Mouse (Mus musculus) adrenal gland, adult (tissue): ENCODE measurements at regions not wholly inside any gene's neighbourhood (a gene's known extent, or its start where the extent isn't known, plus 50 kb on each side); places are given as distances from the start of the nearest gene placed in this dataset.
"Not testable (repeated sequence)": the region's sequence is repeated elsewhere in the genome, so short reads cannot be mapped to it uniquely, and the experiment has no call there.

Experiments
- DNase-seq, 2 experiments: peaks; one replicate each; pipeline ENCODE4 v3.0.0; 2022 to 2023; ENCODE audit warnings: low spot score in 1 of 2; ENCODE audit not compliant: inconsistent age in 2 of 2

DNA sequence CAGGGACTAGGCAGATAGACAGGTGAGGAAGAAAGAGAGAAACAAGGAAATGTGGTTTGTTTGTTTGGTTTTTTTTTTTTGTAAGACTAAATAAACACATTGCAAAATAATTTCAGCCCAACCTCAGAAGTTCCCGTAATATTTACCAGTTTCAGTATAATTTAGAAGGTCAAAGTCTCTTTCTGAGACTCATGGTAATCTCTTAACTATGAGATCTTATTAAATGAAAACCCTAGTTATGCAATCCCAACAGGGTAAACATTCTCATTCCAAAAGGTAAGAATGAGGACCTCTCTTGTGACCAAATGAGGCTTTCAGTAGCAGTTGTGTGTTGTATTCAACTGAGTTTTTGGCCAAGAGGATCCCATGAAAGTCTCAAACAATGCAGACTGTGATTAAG, 524.7 kb upstream of the Kif18a start:
- no peak for DNase-seq

DNA sequence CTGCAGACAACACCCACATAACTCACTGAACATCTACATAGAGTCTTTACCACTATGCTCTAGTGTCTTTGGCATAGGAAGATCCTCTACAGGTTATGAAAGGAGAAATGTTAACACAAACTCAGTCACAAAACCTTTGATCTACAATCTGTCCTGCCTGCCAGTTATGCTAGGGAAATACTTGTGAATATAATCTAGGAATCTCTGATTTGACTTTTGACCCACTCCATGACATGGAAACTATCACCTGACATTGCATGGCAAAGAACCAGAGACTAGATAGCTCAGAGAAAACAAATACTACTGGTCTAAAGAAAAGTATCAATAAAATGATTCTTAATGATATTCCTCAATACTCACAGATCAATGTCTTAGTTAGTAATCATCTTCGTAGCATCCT, 524.3 kb upstream of the Kif18a start:
- no peak for DNase-seq

DNA sequence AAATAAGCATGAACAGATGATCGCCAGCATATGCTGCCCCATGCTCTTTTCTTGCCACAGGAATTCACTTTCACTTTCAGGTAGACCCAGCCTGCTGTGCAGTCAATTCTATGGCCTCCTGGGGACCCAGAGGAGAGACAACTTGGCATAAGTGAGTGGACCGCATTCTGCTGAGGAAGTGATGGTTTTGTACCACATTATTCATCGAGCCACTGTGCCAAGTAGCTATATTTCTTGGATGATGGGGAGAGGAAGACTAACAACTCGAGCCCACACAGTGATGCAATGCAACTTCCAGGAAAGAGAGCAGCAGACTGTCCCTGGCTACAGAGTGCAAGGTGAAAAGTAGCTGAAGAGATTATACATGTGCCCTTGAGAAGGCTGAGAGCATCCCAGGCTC, 515.8 kb upstream of the Kif18a start:
- DNase-seq, result no peak

DNA sequence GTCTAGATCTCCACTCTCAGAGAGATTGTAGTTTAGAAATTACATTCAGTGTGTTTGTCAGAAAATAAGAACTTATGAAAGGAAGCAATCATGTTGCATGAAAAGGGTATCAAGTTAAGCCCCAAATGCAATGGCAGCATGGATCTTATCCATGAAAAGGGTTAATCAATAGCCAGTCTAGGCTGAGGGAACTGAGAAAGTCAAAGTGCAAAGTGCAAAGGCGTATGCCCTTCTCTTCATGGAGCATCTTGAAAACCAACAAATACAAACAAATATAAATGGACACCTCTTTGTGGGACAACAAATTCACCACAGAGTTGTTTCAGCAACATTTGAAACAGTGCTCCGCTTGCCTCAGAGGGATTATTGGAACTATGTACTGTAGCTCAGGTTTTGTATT, 514.1 kb upstream of the Kif18a start:
- no peak for DNase-seq

DNA sequence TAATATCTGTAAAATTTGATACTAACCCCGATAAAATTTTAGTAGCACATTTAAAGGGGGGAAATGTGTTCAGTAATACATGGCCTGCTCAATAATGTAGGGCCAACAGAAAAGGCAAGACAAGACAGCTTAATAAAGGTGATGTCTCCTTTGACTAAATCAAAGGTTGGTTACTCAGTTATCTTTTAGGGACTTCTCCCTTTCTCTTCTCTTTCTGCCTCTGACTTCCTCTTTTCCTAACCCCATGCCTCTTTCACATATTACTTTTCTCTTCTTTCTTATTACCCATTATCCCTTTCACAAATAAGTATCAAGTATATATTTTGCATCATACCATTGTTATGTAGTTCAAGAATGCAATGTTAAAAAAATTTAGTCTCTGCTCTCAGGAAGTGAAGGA, 510.2 kb upstream of the Kif18a start:
- no peak for DNase-seq

DNA sequence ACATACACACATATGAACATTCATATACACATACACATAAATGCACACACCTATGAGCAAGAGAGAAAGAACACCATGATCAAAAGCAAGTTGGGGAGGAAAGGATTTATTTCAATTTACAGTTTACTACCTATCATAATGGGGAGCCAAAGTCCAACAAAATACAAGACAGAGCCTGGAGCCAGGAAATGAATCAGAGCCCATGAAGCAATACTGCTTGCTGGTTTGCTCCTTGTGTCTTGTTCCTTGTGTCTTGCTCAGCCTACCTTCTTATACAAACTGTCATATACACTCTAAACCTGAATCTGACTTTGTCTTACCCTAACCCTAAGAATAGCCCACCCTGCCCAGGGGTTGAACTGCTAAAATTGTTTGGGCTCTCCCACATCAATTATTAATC, 497.1 kb upstream of the Kif18a start:
- DNase-seq, result no peak

DNA sequence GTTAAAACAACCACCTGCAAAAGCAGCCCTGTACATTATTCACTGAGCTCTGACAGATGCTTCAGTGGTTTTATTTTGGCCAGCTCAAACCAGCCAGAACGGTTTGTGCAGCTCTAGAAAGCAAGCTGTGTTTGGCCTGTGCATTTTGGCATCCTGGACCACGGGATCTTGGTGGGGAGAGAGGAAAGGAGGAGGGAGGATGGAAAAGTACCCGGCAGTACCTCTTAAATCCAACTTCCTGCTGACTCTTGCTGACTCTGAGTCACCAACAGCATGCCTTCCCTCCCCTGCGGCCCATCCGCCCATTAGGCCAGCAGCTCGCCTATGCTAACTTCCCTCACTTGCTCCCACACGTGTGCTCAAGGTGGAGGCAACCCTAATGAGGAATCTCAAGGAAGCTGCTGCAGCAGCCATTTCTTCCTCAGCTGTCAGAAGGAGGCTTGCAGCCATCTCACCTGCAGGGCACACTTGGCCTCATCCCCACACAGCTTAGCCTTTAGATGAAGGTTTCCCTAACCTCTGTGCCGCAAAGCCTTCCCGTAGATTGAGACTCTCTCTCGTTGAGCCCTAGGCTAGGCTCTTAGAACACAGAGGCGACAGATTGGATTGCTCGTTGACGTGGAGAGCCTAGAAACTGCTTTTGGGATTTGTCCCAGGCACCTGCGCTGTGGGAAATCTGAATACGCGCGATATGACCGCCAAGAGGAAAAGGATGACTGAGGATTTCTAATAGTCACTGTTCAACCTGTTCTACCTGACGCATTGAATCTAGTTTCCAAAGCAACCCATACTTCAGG, 495.2 kb upstream of the Kif18a start:
- DNase-seq, result no peak

DNA sequence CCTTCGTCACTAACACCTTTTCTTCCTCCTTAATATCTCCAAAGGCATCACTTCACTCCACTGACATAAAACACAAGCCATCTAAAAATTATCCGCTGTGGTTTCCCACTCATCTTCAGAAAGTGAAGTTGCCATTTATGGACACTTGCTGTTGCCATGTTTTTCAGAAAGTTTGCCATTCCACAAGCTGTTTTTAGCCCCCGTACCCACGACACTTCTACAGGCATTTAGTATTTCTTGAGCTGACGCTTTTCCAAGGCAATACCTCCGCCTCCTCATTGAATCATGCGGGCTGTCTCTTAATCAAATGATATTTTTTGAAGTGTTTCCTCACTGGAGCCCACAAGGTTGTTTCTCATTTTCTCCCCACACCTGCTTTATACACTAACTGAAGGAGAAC, 491.4 kb upstream of the Kif18a start:
- DNase-seq, result no peak

DNA sequence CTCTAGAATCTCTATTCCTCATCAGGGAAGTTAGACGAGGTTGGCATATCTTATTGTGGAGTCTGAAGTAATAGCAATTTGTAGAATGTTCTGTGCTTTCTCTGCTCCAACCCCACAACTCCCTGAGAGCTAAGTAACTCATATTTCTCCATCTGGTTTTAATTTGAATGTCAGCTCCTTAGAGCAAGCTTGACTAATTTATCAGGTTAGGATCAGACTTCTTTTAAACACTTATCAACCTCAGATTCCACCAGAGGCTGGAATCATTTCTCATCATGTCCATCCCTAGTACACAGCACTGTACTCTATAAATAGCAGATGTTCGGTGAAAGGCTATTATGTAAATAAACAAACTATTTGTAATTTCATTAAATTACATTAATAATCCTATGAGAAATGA, 485.4 kb upstream of the Kif18a start:
- DNase-seq, result no peak

DNA sequence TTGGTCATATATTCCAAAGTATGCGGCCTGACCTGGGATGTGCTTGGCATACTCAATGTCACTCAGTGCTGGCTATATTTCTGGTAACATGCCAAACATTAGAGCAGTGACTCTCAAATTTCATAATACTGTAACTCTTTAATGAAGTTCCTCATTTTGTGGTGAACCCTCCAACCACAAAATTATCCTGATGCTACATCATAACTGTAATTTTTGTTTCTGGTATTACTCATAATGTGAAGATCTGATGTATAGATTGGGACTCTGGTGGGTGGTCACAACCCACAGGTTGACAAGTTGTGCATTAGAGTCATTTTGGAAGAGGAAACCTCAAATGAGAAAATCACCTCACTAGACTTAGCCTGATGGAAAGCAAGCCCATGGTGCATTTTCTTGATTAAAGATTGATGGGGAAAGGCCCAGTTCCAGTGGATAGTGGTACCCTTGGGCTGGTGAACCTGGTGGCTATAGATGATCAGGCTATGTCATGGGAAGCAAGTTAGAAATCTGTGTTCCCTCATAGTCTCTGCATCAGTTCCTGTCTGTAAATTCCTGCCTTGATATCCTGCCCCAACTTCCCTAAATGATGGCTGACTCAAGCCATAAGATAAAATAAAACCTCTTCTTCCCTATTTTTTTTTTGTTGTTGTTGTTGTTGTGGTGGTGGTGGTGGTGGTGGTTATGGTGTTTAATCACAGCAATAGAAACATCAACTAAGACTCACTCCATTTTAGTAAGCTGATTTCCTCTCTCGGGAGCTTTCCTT, 483.5 kb upstream of the Kif18a start:
- no peak for DNase-seq

DNA sequence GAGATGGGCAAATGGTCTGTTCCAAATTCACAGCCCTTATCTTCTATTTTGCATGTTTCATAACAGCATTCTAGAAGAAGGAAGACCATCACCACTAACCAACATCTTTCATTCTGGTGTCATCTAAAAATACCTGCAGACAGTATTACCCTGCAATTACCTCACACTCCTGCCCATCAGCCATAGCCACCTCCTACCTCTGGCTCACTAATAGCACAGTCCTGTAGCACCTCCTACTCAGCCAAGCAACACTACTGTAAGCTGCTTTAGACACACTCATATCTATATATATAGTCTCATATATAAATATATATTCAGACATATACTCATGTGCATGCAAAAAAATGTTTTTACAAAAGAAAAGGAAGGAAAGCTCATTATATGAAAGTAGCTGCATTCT, 468.2 kb upstream of the Kif18a start:
- no peak for DNase-seq

DNA sequence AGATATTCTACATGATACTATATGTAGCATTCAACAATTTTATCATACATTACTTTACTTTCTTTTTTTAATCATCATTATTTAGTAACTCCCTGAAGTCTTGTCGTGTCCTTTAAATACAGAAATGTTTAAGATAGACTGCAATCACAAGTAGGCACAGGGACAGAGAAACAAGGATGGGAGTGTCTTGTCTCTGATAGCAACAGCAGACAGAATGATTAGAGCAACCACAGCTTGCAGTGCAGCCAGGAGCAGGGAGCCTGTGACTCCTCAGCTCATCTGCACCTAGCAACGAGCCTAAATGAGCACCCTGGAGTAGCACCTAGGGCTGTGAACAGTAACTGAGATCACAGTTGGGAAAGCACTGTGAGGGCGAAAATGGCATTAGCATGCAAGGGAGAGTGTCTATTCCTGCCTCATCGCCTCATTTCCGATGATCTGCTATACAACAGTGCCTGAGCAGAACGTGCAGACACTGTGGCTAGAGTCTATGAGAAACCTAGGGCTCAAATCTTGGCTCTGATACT, 467.4 kb upstream of the Kif18a start:
- DNase-seq, result no peak

DNA sequence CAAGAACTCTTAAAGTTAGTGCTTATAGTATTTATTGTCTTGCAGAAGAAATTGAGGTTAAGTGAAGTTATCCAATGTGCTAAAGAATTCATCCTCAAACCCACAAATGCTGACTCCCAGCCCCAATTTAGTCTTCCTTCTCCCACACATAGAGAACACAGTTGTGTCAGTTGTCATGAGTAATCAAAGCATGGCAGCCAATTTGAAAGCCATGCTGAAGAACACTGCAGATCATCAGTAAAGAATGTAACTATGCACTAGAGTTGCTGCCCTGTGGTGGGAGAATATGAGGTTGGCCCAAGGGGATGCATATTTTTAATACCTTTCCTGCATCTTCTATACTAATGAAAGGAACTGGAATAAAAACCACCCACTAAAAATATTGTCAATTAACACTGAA, 464.0 kb upstream of the Kif18a start:
- no peak for DNase-seq

DNA sequence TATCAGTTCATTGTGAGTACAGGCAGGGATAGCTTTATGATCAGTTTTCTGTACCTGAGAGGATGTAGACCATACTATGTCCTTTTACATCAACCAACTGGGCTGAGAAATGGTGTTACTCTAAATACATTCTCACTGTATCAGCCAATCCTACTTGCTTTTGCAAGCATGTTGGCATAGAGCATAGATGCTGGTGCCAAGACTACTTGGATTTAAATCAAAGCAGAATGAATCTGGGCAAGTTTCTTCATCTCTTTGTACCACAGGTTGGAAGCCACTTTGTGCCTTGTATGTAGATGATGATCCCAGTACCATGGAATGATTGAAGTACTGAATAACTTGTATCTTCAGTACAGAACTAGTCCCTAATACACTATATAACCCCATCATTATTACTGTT, 456.5 kb upstream of the Kif18a start:
- no peak for DNase-seq

DNA sequence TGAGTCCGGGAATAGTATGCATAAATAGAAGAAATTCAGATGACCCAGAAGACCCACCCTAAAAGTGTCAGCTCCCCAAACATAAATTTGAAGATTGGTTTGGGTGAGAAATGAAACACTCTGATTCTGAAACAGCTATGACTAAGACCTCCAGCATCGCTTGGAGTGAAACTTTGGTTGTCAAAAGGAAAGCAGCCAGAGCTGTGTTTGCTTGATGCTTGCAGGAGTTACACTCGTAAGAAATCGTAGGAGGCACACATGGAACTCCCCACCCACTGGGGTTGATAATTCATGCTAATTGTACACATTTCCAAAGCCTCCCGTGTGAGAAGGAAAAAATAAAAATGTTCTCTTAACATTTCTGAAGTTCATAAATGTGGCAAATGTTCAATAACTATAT, 454.6 kb upstream of the Kif18a start:
- DNase-seq, result no peak

DNA sequence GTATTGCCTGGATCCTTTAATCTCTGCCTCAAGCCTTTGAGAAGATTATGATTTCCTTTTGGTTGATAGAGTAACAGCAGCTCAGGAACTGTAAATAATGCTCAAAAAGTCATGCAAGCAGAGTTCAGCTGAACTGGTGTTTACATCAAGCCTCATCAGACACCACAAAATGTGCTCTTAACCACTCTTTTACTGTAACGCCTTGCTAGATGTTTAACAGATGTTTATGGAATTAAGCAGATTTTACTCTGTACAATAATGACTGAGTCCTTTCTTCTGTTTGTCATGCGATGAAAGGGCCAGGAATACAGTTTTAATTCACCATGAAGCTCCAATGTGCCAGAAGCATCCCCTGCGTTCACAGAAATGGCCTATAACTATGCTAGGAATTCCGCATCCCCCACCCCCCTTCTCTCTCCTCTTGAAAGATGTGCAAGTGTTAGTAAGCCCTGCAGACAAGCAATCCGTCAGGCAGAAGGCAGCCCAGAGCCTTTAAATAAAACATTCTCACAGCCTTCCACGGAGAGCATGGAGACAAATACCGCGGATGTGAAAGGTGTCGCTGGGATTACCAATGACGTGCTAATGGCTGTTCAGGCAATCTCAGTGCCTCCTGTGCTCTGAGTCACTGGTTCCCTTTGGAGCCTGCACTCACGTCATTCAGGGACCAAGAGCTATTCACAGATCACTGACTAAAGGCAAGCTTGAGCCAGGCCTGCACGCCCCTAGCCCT, 453.3 kb upstream of the Kif18a start:
- DNase-seq, result peak in 1 of 2 experiments; percentile 3

DNA sequence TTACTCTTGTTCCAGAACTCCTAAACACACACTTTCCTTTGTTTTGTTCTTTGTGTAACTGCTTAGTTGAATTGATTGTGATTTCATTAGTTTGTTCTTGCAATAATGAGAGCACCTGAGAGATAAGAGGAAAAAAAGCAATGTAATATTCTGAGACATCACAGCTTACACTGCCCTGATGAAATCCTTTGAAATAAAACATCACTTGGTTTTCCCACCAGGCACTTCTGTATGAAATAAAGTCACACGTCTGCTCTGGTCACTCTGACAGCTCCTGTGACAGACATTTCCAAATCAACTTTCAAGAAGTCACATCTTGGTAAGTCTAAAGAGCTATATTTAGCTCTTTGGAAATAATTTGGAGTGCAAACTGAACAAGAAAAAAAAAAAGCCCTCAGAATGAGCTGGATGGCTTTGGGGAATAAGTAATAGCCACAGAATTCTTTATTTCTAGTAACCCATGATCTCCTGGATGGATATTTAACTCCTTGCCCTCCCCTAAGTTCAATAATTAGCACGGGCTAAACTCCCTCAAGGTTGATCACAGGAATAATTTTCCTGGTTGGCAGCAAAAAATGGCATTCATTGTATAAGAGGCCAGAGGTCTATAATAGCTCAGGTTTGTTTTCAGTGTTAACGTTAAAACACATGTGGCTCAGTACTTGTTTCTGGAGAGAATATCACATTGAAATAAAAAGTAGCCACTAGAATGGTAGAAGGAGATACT, 452.4 kb upstream of the Kif18a start:
- DNase-seq, result no peak

DNA sequence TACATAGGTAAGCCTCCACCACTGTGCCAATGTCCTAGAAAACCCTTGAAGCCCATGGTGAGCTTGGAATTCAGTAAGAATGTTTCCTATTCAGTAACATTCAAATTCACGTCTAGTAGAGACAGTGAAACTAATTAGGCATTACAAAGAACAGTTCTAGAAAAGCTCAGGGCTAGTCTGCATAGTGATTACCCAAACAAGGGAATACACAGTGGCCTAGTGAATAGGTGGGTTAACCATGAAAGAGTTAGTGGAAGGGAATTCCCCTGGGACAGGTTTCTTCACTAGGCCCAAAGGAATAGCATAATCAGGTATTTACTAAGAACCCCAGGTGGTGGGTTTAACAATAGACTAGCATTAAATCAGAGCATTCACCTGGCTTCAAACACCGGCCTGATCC, 436.7 kb upstream of the Kif18a start:
- not testable (repeated sequence) for DNase-seq

DNA sequence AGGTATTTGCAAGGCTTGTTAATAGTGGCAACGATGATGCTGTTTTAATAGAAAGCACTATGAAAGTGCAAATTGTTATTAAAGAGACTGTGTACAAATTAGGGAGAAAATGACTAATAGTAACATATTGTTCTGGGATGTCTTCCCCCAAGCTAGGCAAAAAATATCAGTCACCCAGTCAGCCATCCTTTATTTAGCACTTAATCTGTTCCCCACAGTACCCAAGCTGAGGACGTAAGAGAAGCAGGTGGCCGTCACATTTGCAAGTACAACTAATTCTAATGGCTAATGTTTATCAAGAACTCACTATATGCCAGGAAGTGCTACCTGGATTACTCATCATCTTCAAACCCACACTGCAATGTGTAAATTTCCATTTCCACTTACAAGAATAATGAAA, 432.5 kb upstream of the Kif18a start:
- no peak for DNase-seq

DNA sequence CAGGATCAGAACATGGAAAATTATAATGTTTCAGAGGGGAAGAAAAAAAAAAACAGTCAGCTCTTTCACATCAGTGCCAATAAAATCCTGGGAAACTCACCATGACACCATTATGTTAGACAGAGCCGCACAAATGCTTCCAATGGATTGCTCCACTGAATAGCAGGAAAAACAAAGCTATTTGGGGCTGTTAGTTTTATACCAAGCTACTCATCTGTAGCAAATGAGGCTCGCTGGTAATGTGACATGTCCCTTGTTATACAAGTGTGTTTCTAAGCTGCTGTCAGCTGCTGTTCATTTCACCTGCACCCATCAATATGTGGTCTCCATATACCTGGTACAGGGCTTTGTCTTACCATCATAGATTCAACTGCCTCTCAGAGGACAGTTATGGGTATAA, 426.1 kb upstream of the Kif18a start:
- no peak for DNase-seq

DNA sequence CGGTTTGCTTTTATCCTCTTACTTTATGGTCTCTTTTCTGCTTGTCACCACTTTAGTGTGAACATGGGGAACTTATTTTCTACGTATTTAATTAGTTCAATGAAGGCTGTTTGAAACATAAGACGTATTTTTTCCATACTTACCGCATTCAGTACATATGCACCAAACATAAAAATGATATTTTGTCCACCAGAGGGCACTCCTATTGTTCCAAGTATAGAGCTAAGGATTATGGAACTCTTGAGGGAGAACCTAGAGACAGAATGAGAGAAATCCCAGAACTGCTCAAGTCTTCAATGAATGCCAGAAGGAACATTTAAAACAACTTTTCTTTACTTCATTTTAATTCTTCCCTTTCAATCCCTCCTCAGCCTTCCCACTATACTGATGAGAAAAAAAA, 403.4 kb upstream of the Kif18a start:
- peak in 1 of 2 experiments; percentile 57 for DNase-seq
